Mouse (Mus musculus) lung, postnatal 0 days (tissue): ENCODE data around the gene Zfyve19. TPM values are rescaled to one million over a fixed set of nuclear protein-coding genes. Genes with fewer than 3 reads are reported as not detected.

Experiments
- ATAC-seq: fragments of 200-750 bp; cut with Nextera tagmentation; 2 replicates; pipeline ENCODE4 v1.8.0; 2017; ENCODE audit warnings: moderate library complexity
- DNase-seq: peaks from one replicate; pipeline ENCODE4 v3.0.0-alpha.2; 2016; ENCODE audit warnings: low spot score
- H3K27ac ChIP-seq: fragments of 300-500 bp; sonication (generic); 2 replicates; pipeline ENCODE4 v1.5.1; 2014; ENCODE audit warnings: antibody characterized with exemption, mild to moderate bottlenecking, low read length, mixed read lengths
- H3K27me3 ChIP-seq: fragments of 300-500 bp; sonication (generic); replicated peaks from 2 replicates; pipeline ENCODE4 v1.6.1; 2014; ENCODE audit warnings: low read length, mixed read lengths; ENCODE audit not compliant: insufficient read depth
- H3K36me3 ChIP-seq: fragments of 300-500 bp; sonication (generic); 2 replicates; pipeline ENCODE4 v1.6.1; 2014; ENCODE audit warnings: low read length, mixed read lengths; ENCODE audit not compliant: insufficient read depth
- H3K4me1 ChIP-seq: fragments of 300-500 bp; sonication (generic); 2 replicates; pipeline ENCODE4 v1.6.1; 2014; ENCODE audit warnings: antibody characterized with exemption, low read depth, low read length, mixed read lengths; ENCODE audit not compliant: insufficient read depth
- H3K4me2 ChIP-seq: fragments of 300-500 bp; sonication (generic); replicated peaks from 2 replicates; pipeline ENCODE4 v1.6.1; 2014; ENCODE audit warnings: low read depth, mild to moderate bottlenecking, low read length, moderate library complexity, mixed read lengths
- H3K4me3 ChIP-seq: fragments of 300-500 bp; sonication (generic); 2 replicates; pipeline ENCODE4 v1.5.1; 2014; ENCODE audit warnings: low read depth, low read length
- H3K9ac ChIP-seq: fragments of 300-500 bp; sonication (generic); replicated peaks from 2 replicates; pipeline ENCODE4 v1.6.1; 2014; ENCODE audit warnings: low read depth, mild to moderate bottlenecking
- H3K9me3 ChIP-seq: fragments of 300-500 bp; sonication (generic); 2 replicates; pipeline ENCODE4 v1.6.1; 2016; ENCODE audit warnings: low read length, mixed read lengths
- CTCF ChIP-seq: IDR thresholded peaks from 2 replicates; pipeline ENCODE4 v1.5.1; 2016; ENCODE audit warnings: antibody characterized with exemption, mild to moderate bottlenecking
- EP300 ChIP-seq: IDR thresholded peaks from 2 replicates; pipeline ENCODE4 v1.6.1; 2016; ENCODE audit warnings: antibody characterized with exemption, mild to moderate bottlenecking, control low read depth
- WGBS: fragments of 180-500 bp; shearing (Covaris S2); extraction: QIAGEN DNeasy Blood & Tissue Kit; methylation state at CpG from one replicate; pipeline ENCODE4 v1.1.7; 2014; 5-methylcytosine and 5-hydroxymethylcytosine counted together
- polyA plus RNA-seq: library from polyadenylated mRNA; unstranded; fragments of >200 nt; fragmentation: Nextera tagmentation; extraction: Ambion mirVana; gene quantifications from 2 replicates; pipeline ENCODE4 v1.2.1, GENCODE M21; 2015

Gene Zfyve19
- 32.0 TPM in 2 replicates for polyA plus RNA-seq

GRCm38 (mm10) chr2:119208344-119209175 lies at the start of gene Zfyve19, which contains the start of gene Dnajc17:
Gene Zfyve19, plus strand, starts transcription at chr2:119208617.
Gene Dnajc17, minus strand, starts transcription at chr2:119208795.
- ATAC-seq (peak; percentile 97), DNase-seq (peak; percentile 99)
- no peaks in the 10 kb centered on the region for H3K27me3 ChIP-seq
- H3K4me1 ChIP-seq, result peaks cover 5% of the 10 kb centered on the region; the same call in 1 of the 2 replicates
- peak within 1 kb of the TSS; percentile 84 for H3K27ac ChIP-seq
- H3K9ac ChIP-seq, result peak within 1 kb of the TSS; percentile 57
- H3K36me3 ChIP-seq, result peaks cover 7% of the 10 kb centered on the region; the same call in 1 of the 2 replicates
- H3K4me3 ChIP-seq, result peak within 1 kb of the TSS; percentile 73
- H3K4me2 ChIP-seq, result peak within 1 kb of the TSS; percentile 60
- no peaks in the 10 kb centered on the region for H3K9me3 ChIP-seq
- TF ChIP-seq CTCF (no peak), EP300 (no peak)
- WGBS, result 1% methylated on average over 51 of the region's 51 CpGs

GRCm38 (mm10) chr2:119161247-119161646 lies 47.2 kb upstream of the Zfyve19 start:
- ATAC-seq (peak; percentile 39), DNase-seq (peak; percentile 41)
- 0 out of 2 replicates have a peak overlapping the region, but pooled peaks have one; percentile 14 for H3K27ac ChIP-seq
- H3K4me3 ChIP-seq, result no peak overlapping the region
- no peaks in the 10 kb centered on the region for H3K4me1 ChIP-seq
- no peak overlapping the region for H3K4me2 ChIP-seq
- no peaks in the 10 kb centered on the region for H3K27me3 ChIP-seq
- no peaks in the 10 kb centered on the region for H3K9me3 ChIP-seq
- no peaks in the 10 kb centered on the region for H3K36me3 ChIP-seq
- 10% methylated on average over 2 of the region's 2 CpGs for WGBS
- TF ChIP-seq EP300 (peak; percentile 50; the same call in 1 of the 2 replicates), CTCF (no peak)
- no peak overlapping the region for H3K9ac ChIP-seq

- H3K27ac ChIP-seq, result no peak overlapping the region
- H3K9me3 ChIP-seq, result no peaks in the 10 kb centered on the region
- no peak overlapping the region for H3K9ac ChIP-seq
- ATAC-seq, result no peak
- no peak overlapping the region for H3K4me2 ChIP-seq
- no peaks in the 10 kb centered on the region for H3K36me3 ChIP-seq
- DNase-seq, result no peak
- WGBS, result 43% methylated on average over 3 of the region's 3 CpGs
- TF ChIP-seq EP300, result no peak
- no peak for TF ChIP-seq CTCF
- no peak overlapping the region for H3K4me3 ChIP-seq
- peaks cover 11% of the 10 kb centered on the region; the same call in 1 of the 2 replicates for H3K4me1 ChIP-seq
- H3K27me3 ChIP-seq, result 0 out of 2 replicates have a peak, but pooled peaks cover 4% of the 10 kb centered on the region
These were observed 45.3 kb upstream of the Zfyve19 start for GRCm38 (mm10) chr2:119163135-119163534.

GRCm38 (mm10) chr2:119163999-119164398 lies 44.4 kb upstream of the Zfyve19 start:
- H3K4me2 ChIP-seq, result no peak overlapping the region
- H3K27ac ChIP-seq, result no peak overlapping the region
- no peak for TF ChIP-seq EP300
- no peak for TF ChIP-seq CTCF
- 0 out of 2 replicates have a peak, but pooled peaks cover 5% of the 10 kb centered on the region for H3K27me3 ChIP-seq
- no peak overlapping the region for H3K4me3 ChIP-seq
- no peaks in the 10 kb centered on the region for H3K36me3 ChIP-seq
- no peak for ATAC-seq
- DNase-seq, result no peak
- 78% methylated on average over 4 of the region's 4 CpGs for WGBS
- H3K9me3 ChIP-seq, result no peaks in the 10 kb centered on the region
- H3K9ac ChIP-seq, result no peak overlapping the region
- H3K4me1 ChIP-seq, result peaks cover 11% of the 10 kb centered on the region; the same call in 1 of the 2 replicates

- no peak overlapping the region for H3K4me2 ChIP-seq
- no peak for TF ChIP-seq EP300
- no peak for TF ChIP-seq CTCF
- H3K27me3 ChIP-seq, result 0 out of 2 replicates have a peak, but pooled peaks cover 5% of the 10 kb centered on the region
- no peak overlapping the region for H3K4me3 ChIP-seq
- no peak for DNase-seq
- H3K9ac ChIP-seq, result no peak overlapping the region
- H3K4me1 ChIP-seq, result peaks cover 11% of the 10 kb centered on the region; the same call in 1 of the 2 replicates
- H3K9me3 ChIP-seq, result no peaks in the 10 kb centered on the region
- no peak overlapping the region for H3K27ac ChIP-seq
- ATAC-seq, result no peak
- H3K36me3 ChIP-seq, result no peaks in the 10 kb centered on the region
These were observed 43.0 kb upstream of the Zfyve19 start for GRCm38 (mm10) chr2:119165401-119165800.
